Mouse (Mus musculus) intestine, embryonic 14.5 days (tissue): ENCODE measurements around the gene Narf. TPM values are rescaled to one million over a fixed set of nuclear protein-coding genes. Genes with fewer than 3 reads are reported as not detected.

Experiments
- ATAC-seq: fragments of 200-750 bp; cut with Nextera tagmentation; replicated peaks from 2 replicates; pipeline ENCODE4 v1.8.0; 2017; ENCODE audit warnings: low read depth, moderate number of reproducible peaks, moderate TSS enrichment, moderate library complexity; ENCODE audit not compliant: low FRiP score, low TSS enrichment
- DNase-seq: peaks from one replicate; pipeline ENCODE4 v3.0.0-alpha.2; 2018; ENCODE audit warnings: low spot score
- H3K27ac ChIP-seq: fragments of 300-500 bp; sonication (generic); 2 replicates; pipeline ENCODE4 v1.5.1; 2014; ENCODE audit warnings: low read depth, mild to moderate bottlenecking, control low read depth
- H3K27me3 ChIP-seq: fragments of 300-500 bp; sonication (generic); replicated peaks from 2 replicates; pipeline ENCODE4 v1.6.1; 2014; ENCODE audit warnings: low read length, control low read depth; ENCODE audit not compliant: control insufficient read depth, insufficient read depth
- H3K36me3 ChIP-seq: fragments of 300-500 bp; sonication (generic); 2 replicates; pipeline ENCODE4 v1.6.1; 2014; ENCODE audit warnings: low read length, control low read depth; ENCODE audit not compliant: control insufficient read depth, insufficient read depth
- H3K4me1 ChIP-seq: fragments of 300-500 bp; sonication (generic); replicated peaks from 2 replicates; pipeline ENCODE4 v1.6.1; 2014; ENCODE audit warnings: low read length, control low read depth, mixed read lengths; ENCODE audit not compliant: control insufficient read depth, insufficient read depth
- H3K4me2 ChIP-seq: fragments of 300-500 bp; sonication (generic); 2 replicates; pipeline ENCODE4 v1.6.1; 2014; ENCODE audit warnings: low read length
- H3K4me3 ChIP-seq: fragments of 300-500 bp; sonication (generic); 2 replicates; pipeline ENCODE4 v1.5.1; 2014; ENCODE audit warnings: low read depth, low read length, control low read depth, mixed read lengths
- H3K9ac ChIP-seq: fragments of 300-500 bp; sonication (generic); 2 replicates; pipeline ENCODE4 v1.6.1; 2014; ENCODE audit warnings: mild to moderate bottlenecking, low read length
- H3K9me3 ChIP-seq: fragments of 300-500 bp; sonication (generic); 2 replicates; pipeline ENCODE4 v1.6.1; 2016; ENCODE audit warnings: low read length, control low read depth; ENCODE audit not compliant: control insufficient read depth
- WGBS: fragments of 180-500 bp; shearing (Covaris S2); extraction: QIAGEN DNeasy Blood & Tissue Kit; methylation state at CpG from one replicate; pipeline ENCODE4 v1.1.7; 2014; 5-methylcytosine and 5-hydroxymethylcytosine counted together
- polyA plus RNA-seq: library from polyadenylated mRNA; unstranded; fragments of >200 nt; fragmentation: Nextera tagmentation; extraction: Ambion mirVana; gene quantifications from 2 replicates; pipeline ENCODE4 v1.2.1, GENCODE M21; 2014

Narf gene
- polyA plus RNA-seq, 1 experiment from 2014 or later = 45.2 TPM

DNA sequence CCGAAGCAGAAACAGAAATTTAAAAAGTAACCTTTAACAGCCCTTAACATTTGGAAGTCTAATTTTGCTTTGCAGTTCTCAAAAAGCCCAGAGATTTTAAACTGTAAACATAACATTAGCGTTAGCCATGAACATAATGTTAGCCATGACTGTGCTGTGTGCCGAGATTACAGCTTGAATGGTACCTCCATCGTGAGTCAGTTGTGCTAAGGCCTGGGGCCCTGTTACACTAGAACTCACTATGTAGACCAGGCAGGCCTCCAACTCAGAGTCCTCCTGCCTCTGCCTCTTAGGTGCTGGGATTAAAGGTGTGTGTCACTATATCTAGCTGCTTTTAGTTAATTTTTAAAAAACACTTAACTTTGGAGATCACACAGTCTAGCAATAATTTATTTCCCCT, 5.9 kb upstream of the Narf start:
- no peaks in the 10 kb centered on the region for H3K9me3 ChIP-seq
- peaks cover 19% of the 10 kb centered on the region for H3K4me1 ChIP-seq
- H3K36me3 ChIP-seq = peaks cover 15% of the 10 kb centered on the region
- H3K4me2 ChIP-seq = no peak overlapping the region
- DNase-seq (no peak), ATAC-seq (no peak)
- H3K27me3 ChIP-seq = no peaks in the 10 kb centered on the region
- no peak overlapping the region for H3K4me3 ChIP-seq
- no peak overlapping the region for H3K9ac ChIP-seq
- H3K27ac ChIP-seq = no peak overlapping the region
- 70% methylated on average over 4 of the region's 4 CpGs for WGBS

DNA sequence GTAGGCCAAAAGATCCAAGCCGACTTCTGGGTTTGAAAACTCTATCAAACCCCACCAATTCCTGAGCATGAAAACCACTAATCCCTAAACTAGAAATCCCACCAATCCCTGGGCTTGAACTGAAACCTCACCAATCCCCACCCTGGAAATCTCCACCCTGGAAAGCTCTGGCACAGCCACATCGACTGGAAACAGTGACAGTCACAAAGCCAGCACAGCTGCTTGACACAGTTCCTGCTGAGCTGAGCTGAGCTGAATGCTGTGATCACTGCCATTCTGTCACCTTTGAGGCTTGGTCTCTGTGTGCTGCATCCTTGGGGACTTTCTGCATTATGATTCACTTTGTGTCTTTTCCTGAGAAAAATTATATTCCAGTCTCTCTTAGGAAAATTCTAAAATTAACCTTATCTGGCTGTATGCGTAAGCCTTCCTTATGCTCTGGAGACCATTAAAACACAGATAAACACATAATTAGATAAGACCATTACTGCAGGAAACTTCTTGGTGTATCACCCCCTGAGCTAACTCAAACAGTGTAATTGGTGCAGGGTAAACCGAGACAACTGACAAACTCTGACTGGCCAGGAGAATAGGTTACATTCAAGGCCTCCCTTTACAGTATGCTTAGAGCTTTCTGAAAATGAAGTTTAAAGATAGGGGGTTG, 5.3 kb upstream of the Narf start:
- no peak overlapping the region for H3K9ac ChIP-seq
- WGBS = 48% methylated on average over 4 of the region's 4 CpGs
- H3K27me3 ChIP-seq = no peaks in the 10 kb centered on the region
- no peak overlapping the region for H3K4me3 ChIP-seq
- H3K4me1 ChIP-seq = peaks cover 20% of the 10 kb centered on the region
- DNase-seq (no peak), ATAC-seq (no peak)
- H3K27ac ChIP-seq = no peak overlapping the region
- no peak overlapping the region for H3K4me2 ChIP-seq
- H3K36me3 ChIP-seq = peaks cover 9% of the 10 kb centered on the region; the same call in 1 of the 2 replicates
- H3K9me3 ChIP-seq = no peaks in the 10 kb centered on the region

DNA sequence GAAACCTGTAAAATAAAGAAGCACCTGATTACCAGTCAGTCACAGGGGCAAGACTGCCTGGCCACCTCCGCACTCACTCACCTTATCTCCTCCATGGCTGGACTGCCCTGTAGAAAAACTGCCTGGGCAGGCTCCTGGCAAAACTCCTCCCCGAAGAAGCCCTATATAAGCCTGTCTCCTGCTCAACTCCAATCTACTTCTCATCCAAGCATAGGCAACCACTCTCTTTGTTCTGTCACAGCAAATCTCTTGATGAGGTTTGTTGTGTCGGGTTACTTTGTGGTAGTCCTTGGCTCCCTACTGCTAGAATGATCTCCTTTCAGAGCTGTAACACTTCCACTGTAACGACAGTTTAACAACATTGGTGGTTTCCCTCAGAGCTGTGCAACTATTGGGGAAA, 4.3 kb upstream of the Narf start:
- Histone ChIP-seq H3K27ac (no peak overlapping the region), H3K4me1 (peaks cover 15% of the 10 kb centered on the region), H3K9ac (no peak overlapping the region), H3K4me3 (no peak overlapping the region), H3K27me3 (no peaks in the 10 kb centered on the region), H3K36me3 (no peaks in the 10 kb centered on the region), H3K4me2 (no peak overlapping the region), H3K9me3 (no peaks in the 10 kb centered on the region)
- ATAC-seq (no peak), DNase-seq (no peak)
- WGBS = 29% methylated on average over 4 of the region's 4 CpGs

DNA sequence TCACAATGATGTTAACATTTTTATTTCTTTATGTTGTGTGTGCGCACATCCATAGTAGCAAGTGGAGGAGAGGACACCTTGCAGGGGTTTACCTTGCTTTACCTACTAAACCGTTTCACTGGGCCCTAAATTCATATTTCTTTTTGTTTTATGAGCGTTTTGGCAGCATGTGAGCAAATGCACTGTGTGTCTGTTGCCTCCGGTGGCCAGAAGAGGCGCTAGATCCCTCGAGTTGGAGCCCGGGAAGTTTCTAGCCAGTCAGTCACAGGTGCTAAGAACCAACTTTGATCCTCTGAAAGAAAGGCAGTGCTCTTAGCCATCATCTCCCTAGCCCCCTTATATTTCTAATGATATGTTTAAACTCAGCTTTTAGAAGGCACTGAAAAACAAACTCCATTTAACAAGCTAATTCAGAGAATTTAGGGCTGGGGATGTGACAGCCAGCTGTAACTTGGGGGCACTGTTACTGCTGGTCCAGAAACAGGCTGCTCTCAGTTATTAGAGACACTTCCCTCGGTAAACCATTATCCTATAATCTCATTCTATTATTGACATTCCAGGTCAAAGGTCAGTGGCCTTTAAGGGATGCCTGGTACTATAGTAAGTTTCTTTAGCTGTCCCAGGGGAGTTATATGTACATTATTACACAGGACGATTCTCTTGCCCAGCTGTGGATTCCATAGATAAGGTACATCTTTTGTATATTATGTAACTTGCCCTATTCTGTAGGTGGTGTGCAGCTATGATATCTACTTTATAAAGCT, 1.4 kb upstream of the Narf start:
- Histone ChIP-seq H3K4me3 (no peak overlapping the region), H3K9me3 (no peaks in the 10 kb centered on the region), H3K4me1 (peaks cover 15% of the 10 kb centered on the region), H3K36me3 (peaks cover 16% of the 10 kb centered on the region; the same call in 1 of the 2 replicates), H3K27me3 (no peaks in the 10 kb centered on the region), H3K4me2 (peak overlapping the region; percentile 52), H3K9ac (no peak overlapping the region), H3K27ac (peak overlapping the region; percentile 99)
- DNase-seq (no peak), ATAC-seq (no peak)
- 25% methylated on average over 9 of the region's 9 CpGs for WGBS

DNA sequence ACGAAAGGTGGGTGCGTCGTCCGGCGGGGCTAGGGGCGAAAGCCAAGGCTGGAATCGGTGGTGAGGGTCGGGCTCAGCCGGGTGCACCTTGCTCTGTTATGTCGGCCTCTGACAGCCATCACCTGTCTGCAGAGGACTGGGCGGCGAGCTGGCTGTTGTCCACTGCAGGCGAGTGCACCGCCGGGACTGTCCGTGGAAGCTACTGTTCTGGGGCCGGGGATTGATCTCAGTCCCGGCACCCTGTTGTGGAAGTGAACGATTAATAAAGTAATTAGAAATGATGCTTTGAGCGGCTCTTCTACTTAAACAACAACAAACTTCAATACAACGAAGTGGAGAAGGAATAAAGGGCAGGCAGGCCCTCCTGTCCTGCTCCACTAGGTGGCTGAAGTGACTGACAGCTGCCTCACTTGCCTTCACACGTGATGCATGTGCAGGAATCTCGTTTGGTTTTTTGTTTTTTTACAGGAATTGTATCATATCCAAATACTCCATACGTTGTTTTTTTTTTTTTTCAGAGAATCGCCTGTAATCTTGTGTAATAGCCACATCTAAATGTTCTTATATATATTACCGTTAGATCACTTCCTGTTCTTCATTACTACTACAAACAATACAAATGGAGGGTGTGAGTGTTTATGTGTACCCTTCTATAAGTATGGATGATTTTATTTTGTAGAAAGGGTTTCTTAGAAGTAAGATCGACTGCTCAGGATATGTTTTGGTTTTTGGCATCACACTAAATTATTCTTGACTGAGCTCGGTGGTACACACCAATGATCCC, 484 bp downstream of the Narf start:
- Histone ChIP-seq H3K9ac (peak overlapping the region; percentile 72), H3K4me1 (peaks cover 15% of the 10 kb centered on the region), H3K4me2 (peak overlapping the region; percentile 62), H3K27ac (peak overlapping the region; percentile 99), H3K9me3 (no peaks in the 10 kb centered on the region), H3K36me3 (peaks cover 28% of the 10 kb centered on the region), H3K27me3 (no peaks in the 10 kb centered on the region), H3K4me3 (peak overlapping the region; percentile 73)
- peak; percentile 65 for ATAC-seq
- no peak for DNase-seq
- WGBS = 4% methylated on average over 28 of the region's 28 CpGs

DNA sequence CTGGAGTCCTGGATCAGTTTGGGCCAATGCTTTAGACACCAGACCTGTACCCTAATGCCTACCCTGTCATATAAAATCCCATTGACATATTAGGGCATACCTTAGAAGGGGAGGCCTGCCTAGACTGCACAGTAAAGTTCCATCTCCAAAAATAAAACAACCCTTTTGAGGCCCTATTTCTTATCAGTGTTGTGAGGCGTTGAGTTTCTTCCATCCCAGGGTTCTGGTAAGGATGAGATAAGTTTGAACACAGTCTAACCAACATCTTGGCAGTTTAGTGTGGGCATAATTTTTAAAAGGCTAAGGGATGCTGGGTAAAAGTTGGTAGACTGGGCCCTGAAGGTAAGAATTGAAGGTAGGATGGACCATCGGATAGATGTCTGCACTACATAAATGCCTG, 2.6 kb downstream of the Narf start:
- ATAC-seq (no peak), DNase-seq (no peak)
- H3K4me2 ChIP-seq = no peak overlapping the region
- no peak overlapping the region for H3K4me3 ChIP-seq
- H3K4me1 ChIP-seq = peaks cover 15% of the 10 kb centered on the region
- H3K27ac ChIP-seq = no peak overlapping the region
- WGBS = 94% methylated on average over 2 of the region's 2 CpGs
- H3K36me3 ChIP-seq = peaks cover 47% of the 10 kb centered on the region
- no peaks in the 10 kb centered on the region for H3K9me3 ChIP-seq
- H3K27me3 ChIP-seq = no peaks in the 10 kb centered on the region
- H3K9ac ChIP-seq = no peak overlapping the region

DNA sequence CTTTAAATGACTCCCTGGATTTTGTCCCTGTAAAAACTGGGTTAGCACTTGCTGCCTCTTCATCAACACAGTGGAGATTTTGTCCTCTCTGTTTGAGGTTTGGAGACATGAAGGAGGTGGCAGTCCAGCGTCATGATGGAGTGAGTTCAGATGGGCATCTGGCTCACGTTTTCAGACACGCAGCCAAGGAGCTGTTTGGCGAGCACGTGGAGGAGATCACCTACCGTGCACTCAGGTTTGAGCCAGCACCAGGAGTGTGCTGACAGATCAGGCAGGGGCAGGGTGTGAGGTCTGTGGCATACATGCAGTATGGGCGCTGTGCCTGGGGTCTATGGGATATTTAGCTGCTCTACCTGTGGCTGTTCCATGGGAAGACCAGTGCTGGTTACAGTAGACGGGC, 13.1 kb downstream of the Narf start:
- Histone ChIP-seq H3K9me3 (no peaks in the 10 kb centered on the region), H3K4me1 (no peaks in the 10 kb centered on the region), H3K4me3 (no peak overlapping the region), H3K9ac (no peak overlapping the region), H3K27me3 (no peaks in the 10 kb centered on the region), H3K27ac (no peak overlapping the region), H3K36me3 (peaks cover 97% of the 10 kb centered on the region), H3K4me2 (no peak overlapping the region)
- 86% methylated on average over 8 of the region's 8 CpGs for WGBS
- DNase-seq (no peak), ATAC-seq (no peak)

DNA sequence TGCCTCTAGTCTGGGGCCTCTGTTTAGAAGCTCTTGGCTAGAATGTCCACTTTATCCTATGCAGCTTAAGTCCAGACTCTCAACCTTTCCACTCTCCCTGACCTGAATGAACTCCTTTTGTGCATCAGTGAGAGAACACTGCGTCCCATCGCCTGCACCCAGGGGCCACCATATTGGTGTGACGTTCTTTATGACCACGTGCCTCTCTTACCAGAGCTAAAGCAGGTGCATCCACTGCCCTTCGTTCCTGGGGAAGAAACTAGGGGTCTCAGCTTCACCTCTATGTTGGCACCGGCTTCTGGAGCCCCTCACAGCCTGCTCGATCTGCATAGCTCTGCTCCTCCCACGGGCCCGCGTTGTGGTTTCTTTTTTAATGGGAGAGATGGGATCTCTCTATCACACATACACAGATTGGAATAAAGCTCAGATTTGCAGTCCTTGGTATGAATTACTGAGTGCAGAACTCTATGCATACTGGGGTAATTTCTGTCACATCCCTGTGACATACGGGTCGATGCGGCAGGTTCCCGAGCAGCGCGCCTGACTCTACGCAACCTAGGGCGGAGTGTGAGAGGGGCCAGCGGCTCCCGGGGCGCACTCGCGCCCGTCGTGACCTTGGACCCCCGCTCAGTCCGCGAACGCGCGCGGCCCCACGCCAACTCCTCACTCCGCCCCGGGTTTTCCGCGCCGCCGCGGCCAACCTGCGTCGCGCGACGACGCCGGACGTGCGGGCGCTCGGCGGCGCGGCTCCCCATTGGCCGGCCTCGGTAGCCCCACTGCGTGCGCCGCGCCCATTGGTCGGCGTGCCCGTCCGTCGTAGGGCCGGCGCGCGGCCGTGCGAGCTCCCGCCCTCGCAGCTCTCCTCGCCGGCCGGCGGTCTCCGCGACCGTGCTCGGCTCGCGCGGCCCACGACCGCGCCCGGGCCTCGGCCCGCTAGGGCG, 22.4 kb downstream of the Narf start, which contains the start of gene Foxk2:
TSS of gene Foxk2 (plus strand) at position 831 of the 941 bp plus-strand sequence.
- peak; percentile 88 for DNase-seq
- under 1% methylated on average over 81 of the region's 91 CpGs for WGBS
- Histone ChIP-seq H3K9me3 (no peaks in the 10 kb centered on the region), H3K4me1 (peaks cover 12% of the 10 kb centered on the region), H3K4me2 (peak within 1 kb of the TSS; percentile 79), H3K27ac (peak within 1 kb of the TSS; percentile 57), H3K27me3 (no peaks in the 10 kb centered on the region), H3K36me3 (peaks cover 33% of the 10 kb centered on the region), H3K9ac (peak within 1 kb of the TSS; percentile 96), H3K4me3 (peak within 1 kb of the TSS; percentile 98)
- peak; percentile 97 for ATAC-seq
